Mouse (Mus musculus) brain, embryonic 18.5 days (tissue): ENCODE data around the gene Ccdc182.

Source experiments
- DNase-seq: peaks from one replicate; pipeline ENCODE4 v3.0.0-alpha.2; 2012; ENCODE audit warnings: low read depth, low spot score

The Ccdc182 gene

GRCm38 (mm10) chr11:88280426-88280836 lies 13.4 kb upstream of the Ccdc182 start:
- no peak for DNase-seq

GRCm38 (mm10) chr11:88281428-88282119 lies 12.3 kb upstream of the Ccdc182 start:
- no peak for DNase-seq

- DNase-seq: no peak
Measured at GRCm38 (mm10) chr11:88282516-88282915, 11.3 kb upstream of the Ccdc182 start.

GRCm38 (mm10) chr11:88286019-88286418 lies 7.8 kb upstream of the Ccdc182 start:
- no peak for DNase-seq

GRCm38 (mm10) chr11:88288400-88288799 lies 5.5 kb upstream of the Ccdc182 start:
- DNase-seq: no peak

GRCm38 (mm10) chr11:88288805-88289340 lies 5.0 kb upstream of the Ccdc182 start:
- DNase-seq: no peak

- DNase-seq: no peak
Measured at GRCm38 (mm10) chr11:88291245-88291644, 2.6 kb upstream of the Ccdc182 start.

GRCm38 (mm10) chr11:88291688-88292087 lies 2.2 kb upstream of the Ccdc182 start:
- DNase-seq: no peak

GRCm38 (mm10) chr11:88294394-88294710 lies 494 bp downstream of the Ccdc182 start:
- DNase-seq: no peak

- DNase-seq: no peak
Measured at GRCm38 (mm10) chr11:88295298-88295697, 1.4 kb downstream of the Ccdc182 start.

GRCm38 (mm10) chr11:88297526-88297925 lies 3.7 kb downstream of the Ccdc182 start:
- no peak for DNase-seq

GRCm38 (mm10) chr11:88299345-88299744 lies 5.5 kb downstream of the Ccdc182 start:
- DNase-seq: no peak

GRCm38 (mm10) chr11:88301619-88302018 lies 7.8 kb downstream of the Ccdc182 start:
- no peak for DNase-seq

- no peak for DNase-seq
Measured at GRCm38 (mm10) chr11:88305759-88306158, 11.9 kb downstream of the Ccdc182 start.

GRCm38 (mm10) chr11:88307616-88308543 lies 14.0 kb downstream of the Ccdc182 start:
- no peak for DNase-seq

- DNase-seq: no peak
Measured at GRCm38 (mm10) chr11:88309059-88309700, 15.3 kb downstream of the Ccdc182 start.

- no peak for DNase-seq
Measured at GRCm38 (mm10) chr11:88310773-88311172, 16.9 kb downstream of the Ccdc182 start.

- no peak for DNase-seq
Measured at GRCm38 (mm10) chr11:88311606-88312005, 17.7 kb downstream of the Ccdc182 start.

- no peak for DNase-seq
Measured at GRCm38 (mm10) chr11:88313512-88313911, 19.7 kb downstream of the Ccdc182 start.

- DNase-seq: no peak
Measured at GRCm38 (mm10) chr11:88314471-88314870, 20.6 kb downstream of the Ccdc182 start.

GRCm38 (mm10) chr11:88315393-88315792 lies 21.5 kb downstream of the Ccdc182 start:
- DNase-seq: no peak

GRCm38 (mm10) chr11:88318850-88319249 lies 25.0 kb downstream of the Ccdc182 start:
- DNase-seq: no peak
